Mouse (Mus musculus): ENCODE results near the gene Pard3. TPM values are rescaled to one million over a fixed set of nuclear protein-coding genes. Genes with fewer than 3 reads are reported as not detected.
A peak's percentile ranks its signal among the peaks of the same experiment; 100 is the strongest.

The Pard3 gene
- polyA plus RNA-seq, 2 experiments = 39.1 to 43.3 TPM

GRCm38 (mm10) chr8:127064361-127065112 is 844 bp downstream of the Pard3 start:
- H3K4me1 ChIP-seq (ENCODE audit: control insufficient read depth, insufficient read depth, low read length) = peaks cover 15% of the 10 kb centered on the region
- ATAC-seq (ENCODE audit: low FRiP score, low read depth) (peak; percentile 56), DNase-seq (ENCODE audit: low spot score) (peak; percentile 30)
- H3K36me3 ChIP-seq (ENCODE audit: control insufficient read depth, insufficient read depth, low read length) = no peaks in the 10 kb centered on the region
- under 1% methylated on average over 66 of the region's 80 CpGs for WGBS
- peak overlapping the region; percentile 62 for H3K4me2 ChIP-seq (replicated peaks; ENCODE audit: low read depth, low read length, severe bottlenecking)
- TF ChIP-seq POLR2A (IDR thresholded peaks at IDR 0.05; ENCODE audit: borderline replicate concordance, extremely low read depth, insufficient read depth, insufficient read length) = 0 out of 2 replicates have a peak, but pooled peaks have one; percentile 19
- peak overlapping the region; percentile 98 for H3K9ac ChIP-seq (ENCODE audit: low read depth, low read length, severe bottlenecking)
- H3K27ac ChIP-seq (replicated peaks; ENCODE audit: low read depth, low read length) = peak overlapping the region; percentile 97
- H3K4me3 ChIP-seq (replicated peaks; ENCODE audit: low read length) = peak overlapping the region; percentile 91
- H3K27me3 ChIP-seq (ENCODE audit: control insufficient read depth, insufficient read depth, low read length) = no peaks in the 10 kb centered on the region
- H3K9me3 ChIP-seq (ENCODE audit: control insufficient read depth, low read length) = no peaks in the 10 kb centered on the region

GRCm38 (mm10) chr8:127065113-127065473 is 1.4 kb downstream of the Pard3 start:
- Histone ChIP-seq H3K9ac (ENCODE audit: low read depth, low read length, severe bottlenecking) (peak overlapping the region; percentile 98), H3K4me2 (replicated peaks; ENCODE audit: low read depth, low read length, severe bottlenecking) (peak overlapping the region; percentile 62), H3K27me3 (ENCODE audit: control insufficient read depth, insufficient read depth, low read length) (no peaks in the 10 kb centered on the region), H3K4me1 (ENCODE audit: control insufficient read depth, insufficient read depth, low read length) (peaks cover 19% of the 10 kb centered on the region), H3K9me3 (ENCODE audit: control insufficient read depth, low read length) (no peaks in the 10 kb centered on the region), H3K4me3 (replicated peaks; ENCODE audit: low read length) (peak overlapping the region; percentile 91), H3K36me3 (ENCODE audit: control insufficient read depth, insufficient read depth, low read length) (no peaks in the 10 kb centered on the region), H3K27ac (replicated peaks; ENCODE audit: low read depth, low read length) (peak overlapping the region; percentile 97)
- no peak for DNase-seq (ENCODE audit: low spot score)
- WGBS = 2% methylated on average over 10 of the region's 10 CpGs
- TF ChIP-seq POLR2A (IDR thresholded peaks at IDR 0.05; ENCODE audit: borderline replicate concordance, extremely low read depth, insufficient read depth, insufficient read length) = no peak
- ATAC-seq (ENCODE audit: low FRiP score, low read depth) = no peak

GRCm38 (mm10) chr8:127065791-127066190 is 2.1 kb downstream of the Pard3 start:
- Histone ChIP-seq H3K9me3 (ENCODE audit: control insufficient read depth, low read length) (no peaks in the 10 kb centered on the region), H3K9ac (ENCODE audit: low read depth, low read length, severe bottlenecking) (peak overlapping the region; percentile 98; the same call in 1 of the 2 replicates), H3K27ac (replicated peaks; ENCODE audit: low read depth, low read length) (no peak overlapping the region), H3K36me3 (ENCODE audit: control insufficient read depth, insufficient read depth, low read length) (no peaks in the 10 kb centered on the region), H3K27me3 (ENCODE audit: control insufficient read depth, insufficient read depth, low read length) (no peaks in the 10 kb centered on the region), H3K4me3 (replicated peaks; ENCODE audit: low read length) (peak overlapping the region; percentile 91), H3K4me2 (replicated peaks; ENCODE audit: low read depth, low read length, severe bottlenecking) (peak overlapping the region; percentile 62), H3K4me1 (ENCODE audit: control insufficient read depth, insufficient read depth, low read length) (peaks cover 20% of the 10 kb centered on the region)
- DNase-seq (ENCODE audit: low spot score) (no peak), ATAC-seq (ENCODE audit: low FRiP score, low read depth) (no peak)
- WGBS = 79% methylated on average over 1 of the region's 1 CpGs
- no peak for TF ChIP-seq POLR2A (IDR thresholded peaks at IDR 0.05; ENCODE audit: borderline replicate concordance, extremely low read depth, insufficient read depth, insufficient read length)

- peaks cover 20% of the 10 kb centered on the region for H3K4me1 ChIP-seq (ENCODE audit: control insufficient read depth, insufficient read depth, low read length)
- DNase-seq (ENCODE audit: low spot score) (no peak), ATAC-seq (ENCODE audit: low FRiP score, low read depth) (no peak)
- no peak overlapping the region for H3K4me2 ChIP-seq (replicated peaks; ENCODE audit: low read depth, low read length, severe bottlenecking)
- no peaks in the 10 kb centered on the region for H3K27me3 ChIP-seq (ENCODE audit: control insufficient read depth, insufficient read depth, low read length)
- no peak overlapping the region for H3K9ac ChIP-seq (ENCODE audit: low read depth, low read length, severe bottlenecking)
- H3K36me3 ChIP-seq (ENCODE audit: control insufficient read depth, insufficient read depth, low read length) = no peaks in the 10 kb centered on the region
- H3K9me3 ChIP-seq (ENCODE audit: control insufficient read depth, low read length) = no peaks in the 10 kb centered on the region
- H3K4me3 ChIP-seq (replicated peaks; ENCODE audit: low read length) = no peak overlapping the region
- no peak for TF ChIP-seq POLR2A (IDR thresholded peaks at IDR 0.05; ENCODE audit: borderline replicate concordance, extremely low read depth, insufficient read depth, insufficient read length)
- H3K27ac ChIP-seq (replicated peaks; ENCODE audit: low read depth, low read length) = no peak overlapping the region
Observed at GRCm38 (mm10) chr8:127066501-127066900, 2.8 kb downstream of the Pard3 start.

GRCm38 (mm10) chr8:127068719-127069118 is 5.0 kb downstream of the Pard3 start:
- no peak for DNase-seq (ENCODE audit: low spot score)
- Histone ChIP-seq H3K9me3 (ENCODE audit: control insufficient read depth, low read length) (no peaks in the 10 kb centered on the region), H3K4me2 (replicated peaks; ENCODE audit: low read depth, low read length, severe bottlenecking) (no peak overlapping the region), H3K9ac (ENCODE audit: low read depth, low read length, severe bottlenecking) (no peak overlapping the region), H3K4me1 (ENCODE audit: control insufficient read depth, insufficient read depth, low read length) (peaks cover 20% of the 10 kb centered on the region), H3K27me3 (ENCODE audit: control insufficient read depth, insufficient read depth, low read length) (no peaks in the 10 kb centered on the region), H3K36me3 (ENCODE audit: control insufficient read depth, insufficient read depth, low read length) (no peaks in the 10 kb centered on the region), H3K4me3 (replicated peaks; ENCODE audit: low read length) (no peak overlapping the region), H3K27ac (replicated peaks; ENCODE audit: low read depth, low read length) (no peak overlapping the region)
- TF ChIP-seq POLR2A (IDR thresholded peaks at IDR 0.05; ENCODE audit: borderline replicate concordance, extremely low read depth, insufficient read depth, insufficient read length) = no peak
- no peak for ATAC-seq (ENCODE audit: low FRiP score, low read depth)
- WGBS = 73% methylated on average over 3 of the region's 3 CpGs
